Comparison of ENCODE assay signal across 10 mouse cellular contexts in genomic region chr9:89496729-89497398, GRCm38 (mm10).
DNase-seq lines count a peak whose midpoint lies in the region; ATAC-seq and TF ChIP-seq lines count a peak whose summit lies in the region.
"Had no signal": no experiment of that assay in that cellular context is flagged by ENCODE, and none has a peak within 500 bp of the region (broad histone marks: within the 10 kb centered on the region; RNA-seq: fewer than 3 reads in every experiment).

No protein-coding gene starts in this region.

- peak overlapping the region; percentile 31; the same call in 1 of the 2 replicates for H3K9ac ChIP-seq in hindbrain, embryonic 13.5 days
- H3K9ac ChIP-seq in midbrain, embryonic 15.5 days = no peak overlapping the region
- H3K9ac ChIP-seq in stomach, postnatal 0 days (ENCODE audit: low read length) = no peak overlapping the region
- H3K9ac ChIP-seq: liver, embryonic 12.5 days had no signal

- WGBS in heart, embryonic 10.5 days = 61% methylated on average over 14 of the region's 14 CpGs
- WGBS in hindbrain, embryonic 13.5 days = 22% methylated on average over 14 of the region's 14 CpGs
- 52% methylated on average over 14 of the region's 14 CpGs for WGBS in midbrain, embryonic 15.5 days
- WGBS in stomach, postnatal 0 days = 39% methylated on average over 14 of the region's 14 CpGs

- no peaks in the 10 kb centered on the region for H3K9me3 ChIP-seq in heart, embryonic 10.5 days
- no peaks in the 10 kb centered on the region for H3K9me3 ChIP-seq in hindbrain, embryonic 13.5 days
- H3K9me3 ChIP-seq in midbrain, embryonic 15.5 days = no peaks in the 10 kb centered on the region
- no peaks in the 10 kb centered on the region for H3K9me3 ChIP-seq in stomach, postnatal 0 days (ENCODE audit: control insufficient read depth, low read length)
- H3K9me3 ChIP-seq: liver, embryonic 12.5 days had no signal

- no peaks in the 10 kb centered on the region for H3K27me3 ChIP-seq in heart, embryonic 10.5 days (ENCODE audit: insufficient read depth, poor library complexity, severe bottlenecking)
- no peaks in the 10 kb centered on the region for H3K27me3 ChIP-seq in hindbrain, embryonic 13.5 days
- no peaks in the 10 kb centered on the region for H3K27me3 ChIP-seq in midbrain, embryonic 15.5 days (replicated peaks)
- no peaks in the 10 kb centered on the region for H3K27me3 ChIP-seq in stomach, postnatal 0 days (ENCODE audit: control insufficient read depth, insufficient read depth, low read length)
- H3K27me3 ChIP-seq: liver, embryonic 12.5 days had no signal

- no peak for TF ChIP-seq CTCF in stomach, postnatal 0 days (IDR thresholded peaks at IDR 0.05; ENCODE audit: low read depth)

- H3K4me3 ChIP-seq in heart, embryonic 10.5 days = peak overlapping the region; percentile 19
- no peak overlapping the region for H3K4me3 ChIP-seq in hindbrain, embryonic 13.5 days
- no peak overlapping the region for H3K4me3 ChIP-seq in midbrain, embryonic 15.5 days
- no peak overlapping the region for H3K4me3 ChIP-seq in stomach, postnatal 0 days (ENCODE audit: low read depth, low read length)
- H3K4me3 ChIP-seq: liver, embryonic 12.5 days had no signal

- H3K4me1 ChIP-seq in heart, embryonic 10.5 days = no peaks in the 10 kb centered on the region
- H3K4me1 ChIP-seq in hindbrain, embryonic 13.5 days (replicated peaks) = peaks cover 15% of the 10 kb centered on the region
- peaks cover 7% of the 10 kb centered on the region; the same call in 1 of the 2 replicates for H3K4me1 ChIP-seq in midbrain, embryonic 15.5 days
- no peaks in the 10 kb centered on the region for H3K4me1 ChIP-seq in stomach, postnatal 0 days (replicated peaks; ENCODE audit: control insufficient read depth, insufficient read depth)
- H3K4me1 ChIP-seq: liver, embryonic 12.5 days had no signal

- no peaks in the 10 kb centered on the region for H3K36me3 ChIP-seq in heart, embryonic 10.5 days
- no peaks in the 10 kb centered on the region for H3K36me3 ChIP-seq in hindbrain, embryonic 13.5 days
- no peaks in the 10 kb centered on the region for H3K36me3 ChIP-seq in midbrain, embryonic 15.5 days (replicated peaks)
- H3K36me3 ChIP-seq in stomach, postnatal 0 days (ENCODE audit: control insufficient read depth, insufficient read depth, low read length) = no peaks in the 10 kb centered on the region
- H3K36me3 ChIP-seq: liver, embryonic 12.5 days had no signal

- peak overlapping the region; percentile 11; the same call in 1 of the 2 replicates for H3K4me2 ChIP-seq in hindbrain, embryonic 13.5 days
- no peak overlapping the region for H3K4me2 ChIP-seq in midbrain, embryonic 15.5 days
- H3K4me2 ChIP-seq in stomach, postnatal 0 days (replicated peaks; ENCODE audit: low read depth) = no peak overlapping the region
- H3K4me2 ChIP-seq: liver, embryonic 12.5 days had no signal

- DNase-seq in heart, embryonic 10.5 days (ENCODE audit: low spot score) = no peak
- DNase-seq in heart, postnatal 10 days = no peak
- DNase-seq in embryo, embryonic 11 days = peak; percentile 47
- no peak for DNase-seq in left cerebral cortex, adult 8-10 months (ENCODE audit: low spot score in 2 of 2)
- no peak for DNase-seq in right cerebral cortex, adult 18-20 months
- DNase-seq in stomach, postnatal 0 days (ENCODE audit: low spot score) = no peak
- DNase-seq: kidney, postnatal 10 days had no signal

- intact Hi-C loops in heart, postnatal 10 days (cut with DNase I) = no loop called here

- TF ChIP-seq EP300 in stomach, postnatal 0 days (optimal IDR thresholded peaks at IDR 0.05) = no peak

- ATAC-seq in hindbrain, embryonic 13.5 days (ENCODE audit: low FRiP score) = peak; percentile 83
- ATAC-seq in midbrain, embryonic 15.5 days (replicated peaks) = peak; percentile 80
- ATAC-seq in stomach, postnatal 0 days (ENCODE audit: low FRiP score, low TSS enrichment) = no peak
- ATAC-seq: liver, embryonic 12.5 days had no signal

- 0 out of 2 replicates have a peak overlapping the region, but pooled peaks have one; percentile 10 for H3K27ac ChIP-seq in heart, embryonic 10.5 days
- H3K27ac ChIP-seq in hindbrain, embryonic 13.5 days = peak overlapping the region; percentile 91
- 0 out of 2 replicates have a peak overlapping the region, but pooled peaks have one; percentile 3 for H3K27ac ChIP-seq in midbrain, embryonic 15.5 days
- H3K27ac ChIP-seq in stomach, postnatal 0 days (replicated peaks) = no peak overlapping the region
- H3K27ac ChIP-seq: liver, embryonic 12.5 days had no signal
